Mouse (Mus musculus) midbrain, embryonic 11.5 days (tissue): ENCODE measurements around the gene Heatr4. TPM values are rescaled to one million over a fixed set of nuclear protein-coding genes. Genes with fewer than 3 reads are reported as not detected.

Experiments used
- ATAC-seq: fragments of 200-750 bp; cut with Nextera tagmentation; 2 replicates; pipeline ENCODE4 v1.8.0; 2017; ENCODE audit warnings: moderate TSS enrichment, moderate library complexity; ENCODE audit not compliant: low FRiP score
- DNase-seq: peaks from one replicate; pipeline ENCODE4 v3.0.0; 2015; ENCODE audit warnings: low spot score; ENCODE audit errors: missing footprints
- H3K27ac ChIP-seq: fragments of 300-500 bp; sonication (generic); 2 replicates; pipeline ENCODE4 v1.5.1; 2014; ENCODE audit warnings: low read depth, low read length
- H3K27me3 ChIP-seq: fragments of 300-500 bp; sonication (generic); 2 replicates; pipeline ENCODE4 v1.6.1; 2014; ENCODE audit warnings: mild to moderate bottlenecking, low read length, moderate library complexity, mixed read lengths; ENCODE audit not compliant: control insufficient read depth, insufficient read depth
- H3K36me3 ChIP-seq: fragments of 300-500 bp; sonication (generic); 2 replicates; pipeline ENCODE4 v1.6.1; 2014; ENCODE audit warnings: mild to moderate bottlenecking, low read length, moderate library complexity, mixed read lengths; ENCODE audit not compliant: control insufficient read depth, insufficient read depth
- H3K4me1 ChIP-seq: fragments of 300-500 bp; sonication (generic); 2 replicates; pipeline ENCODE4 v1.6.1; 2014; ENCODE audit warnings: low read length; ENCODE audit not compliant: control insufficient read depth, insufficient read depth
- H3K4me2 ChIP-seq: fragments of 300-500 bp; sonication (generic); 2 replicates; pipeline ENCODE4 v1.6.1; 2014; ENCODE audit warnings: mild to moderate bottlenecking, moderate library complexity
- H3K4me3 ChIP-seq: fragments of 300-500 bp; sonication (generic); 2 replicates; pipeline ENCODE4 v1.5.1; 2014; ENCODE audit warnings: low read depth, low read length
- H3K9ac ChIP-seq: fragments of 300-500 bp; sonication (generic); 2 replicates; pipeline ENCODE4 v1.6.1; 2014; ENCODE audit warnings: low read length
- H3K9me3 ChIP-seq: fragments of 300-500 bp; sonication (generic); 2 replicates; pipeline ENCODE4 v1.6.1; 2016; ENCODE audit warnings: low read length; ENCODE audit not compliant: control insufficient read depth
- WGBS: fragments of 180-500 bp; shearing (Covaris S2); extraction: QIAGEN DNeasy Blood & Tissue Kit; methylation state at CpG from one replicate; pipeline ENCODE4 v1.1.7; 2014; 5-methylcytosine and 5-hydroxymethylcytosine counted together
- polyA plus RNA-seq: library from polyadenylated mRNA; unstranded; fragments of >200 nt; fragmentation: Nextera tagmentation; extraction: Ambion mirVana; gene quantifications from 2 replicates; pipeline ENCODE4 v1.2.1, GENCODE M21; 2014

The Heatr4 gene
- polyA plus RNA-seq, 1 experiment from 2014 or later = not detected

DNA sequence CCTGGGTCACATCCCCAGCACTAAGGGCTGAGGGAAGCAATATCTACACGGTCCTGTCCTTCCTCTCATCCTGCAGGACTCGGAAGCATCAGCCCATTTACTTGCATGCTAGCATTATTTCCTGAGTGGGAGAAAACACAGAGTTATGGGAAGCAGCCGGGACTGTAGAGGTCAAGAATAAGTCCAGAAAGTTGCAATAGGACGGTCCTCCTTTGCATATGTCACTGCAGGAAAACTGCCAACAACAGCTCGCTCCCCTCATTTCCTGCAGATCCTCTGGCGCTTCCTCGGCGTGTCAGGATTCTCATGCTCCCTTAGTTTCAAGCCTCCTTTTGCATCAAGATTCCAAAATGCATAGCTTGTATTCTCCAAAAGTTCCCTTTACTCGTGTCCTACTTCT, 67.8 kb downstream of the Heatr4 start:
- no peaks in the 10 kb centered on the region for H3K27me3 ChIP-seq
- ATAC-seq (no peak), DNase-seq (no peak)
- no peaks in the 10 kb centered on the region for H3K36me3 ChIP-seq
- H3K27ac ChIP-seq = no peak overlapping the region
- H3K4me2 ChIP-seq = no peak overlapping the region
- H3K4me3 ChIP-seq = no peak overlapping the region
- no peaks in the 10 kb centered on the region for H3K9me3 ChIP-seq
- WGBS = 85% methylated on average over 9 of the region's 9 CpGs
- H3K9ac ChIP-seq = no peak overlapping the region
- no peaks in the 10 kb centered on the region for H3K4me1 ChIP-seq

DNA sequence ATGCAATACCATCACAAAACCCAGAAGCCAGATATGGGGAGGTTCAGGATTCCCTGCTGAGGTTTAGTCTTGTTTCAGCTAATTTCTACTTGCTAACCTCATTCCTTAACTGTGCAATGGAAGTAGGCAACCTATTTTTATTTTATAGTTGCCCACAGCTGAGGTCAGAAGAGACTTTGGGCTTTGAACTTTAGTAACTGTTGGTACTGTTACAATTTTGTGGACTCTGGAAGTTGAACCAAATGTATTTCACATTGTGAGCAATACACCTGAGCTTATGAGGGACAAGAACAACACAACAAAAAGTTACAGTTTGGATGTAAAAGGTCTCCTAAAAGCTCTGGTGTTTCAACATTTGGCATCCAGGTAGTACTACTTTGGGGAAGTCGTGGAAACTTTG, 69.9 kb downstream of the Heatr4 start:
- no peaks in the 10 kb centered on the region for H3K9me3 ChIP-seq
- DNase-seq (no peak), ATAC-seq (no peak)
- no peaks in the 10 kb centered on the region for H3K4me1 ChIP-seq
- H3K4me2 ChIP-seq = no peak overlapping the region
- H3K36me3 ChIP-seq = no peaks in the 10 kb centered on the region
- H3K9ac ChIP-seq = no peak overlapping the region
- H3K27ac ChIP-seq = no peak overlapping the region
- H3K4me3 ChIP-seq = no peak overlapping the region
- H3K27me3 ChIP-seq = no peaks in the 10 kb centered on the region
- 88% methylated on average over 1 of the region's 1 CpGs for WGBS

DNA sequence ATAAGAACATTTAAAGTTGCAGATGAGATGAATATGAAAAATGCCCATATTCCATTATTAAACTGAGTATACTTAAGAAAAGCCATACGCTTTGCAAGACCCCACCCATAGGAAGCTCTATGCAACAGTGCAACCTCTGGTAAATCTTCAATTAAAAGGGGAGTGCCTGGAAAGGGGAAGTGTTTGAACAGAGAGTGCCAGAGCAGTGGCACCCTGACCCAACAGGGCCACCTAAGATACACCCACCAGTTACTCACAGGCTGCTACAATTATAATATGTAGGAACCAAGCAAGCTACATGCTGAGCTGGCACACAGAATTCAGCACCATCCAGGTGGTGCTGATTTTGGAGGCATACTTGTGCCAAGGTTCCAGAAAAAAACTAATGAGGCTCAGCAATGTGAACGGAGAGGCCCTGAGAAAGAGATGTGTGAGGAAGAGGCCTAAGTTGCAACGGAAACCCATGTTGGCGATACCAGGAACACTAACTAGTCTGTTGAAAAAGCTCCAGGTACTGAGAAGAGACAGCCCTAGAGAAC, 70.4 kb downstream of the Heatr4 start:
- 95% methylated on average over 4 of the region's 4 CpGs for WGBS
- Histone ChIP-seq H3K27ac (no peak overlapping the region), H3K9ac (no peak overlapping the region), H3K36me3 (no peaks in the 10 kb centered on the region), H3K4me2 (no peak overlapping the region), H3K27me3 (no peaks in the 10 kb centered on the region), H3K4me3 (no peak overlapping the region), H3K9me3 (no peaks in the 10 kb centered on the region), H3K4me1 (no peaks in the 10 kb centered on the region)
- ATAC-seq (no peak), DNase-seq (no peak)

DNA sequence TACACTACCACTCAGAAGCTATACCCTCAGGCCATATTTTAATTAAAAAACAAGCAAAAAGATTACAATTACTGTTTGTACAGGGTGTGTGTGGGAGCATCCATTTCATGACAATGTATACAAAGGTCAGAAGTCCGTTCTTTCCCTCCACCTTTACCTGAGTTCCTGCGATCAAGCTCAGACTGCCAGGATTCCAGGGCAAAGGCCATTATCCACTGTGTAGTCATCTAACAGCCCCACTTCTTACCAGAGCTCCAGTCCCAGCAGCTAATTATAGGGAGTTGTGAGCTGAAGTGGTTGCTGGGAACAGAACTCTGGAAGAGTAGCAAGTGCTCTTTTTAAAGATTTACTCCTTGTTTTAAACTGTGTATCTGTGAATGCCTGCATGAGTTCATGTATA, 74.2 kb downstream of the Heatr4 start:
- Histone ChIP-seq H3K4me2 (no peak overlapping the region), H3K9me3 (no peaks in the 10 kb centered on the region), H3K4me3 (no peak overlapping the region), H3K36me3 (no peaks in the 10 kb centered on the region), H3K4me1 (no peaks in the 10 kb centered on the region), H3K27ac (no peak overlapping the region), H3K9ac (no peak overlapping the region), H3K27me3 (no peaks in the 10 kb centered on the region)
- WGBS = 92% methylated on average over 2 of the region's 2 CpGs
- ATAC-seq = no peak
- no peak for DNase-seq

Other genes starting within 250 kb of the Heatr4 start
- gene Papln, start 221.2 kb downstream of the Heatr4 start, polyA plus RNA-seq = 0.04 TPM in 1 of 2 replicates, not detected in the other
- gene Numb, start 62.9 kb downstream of the Heatr4 start, polyA plus RNA-seq = 27.2 and 27.8 TPM in 2 replicates
- gene Riox1, start 34.2 kb downstream of the Heatr4 start, polyA plus RNA-seq = 13.6 and 15.3 TPM in 2 replicates
- 11.6 and 13.2 TPM in 2 replicates for gene Acot2, start 3.0 kb upstream of the Heatr4 start, polyA plus RNA-seq
- 47.5 and 48.5 TPM in 2 replicates for gene Acot1, start 24.6 kb upstream of the Heatr4 start, polyA plus RNA-seq
- gene Acot4, start 53.5 kb upstream of the Heatr4 start, polyA plus RNA-seq = 0.10 and 0.22 TPM in 2 replicates
- gene Gm49366, start 54.1 kb upstream of the Heatr4 start, polyA plus RNA-seq = not detected in 2 replicates
- gene Acot3, start 67.3 kb upstream of the Heatr4 start, polyA plus RNA-seq = 0.18 and 0.39 TPM in 2 replicates
- not detected in 2 replicates for gene Acot5, start 84.5 kb upstream of the Heatr4 start, polyA plus RNA-seq
- 1.2 and 1.6 TPM in 2 replicates for gene Acot6, start 115.8 kb upstream of the Heatr4 start, polyA plus RNA-seq
- 4.9 and 5.4 TPM in 2 replicates for gene Dnal1, start 129.5 kb upstream of the Heatr4 start, polyA plus RNA-seq
- gene Pnma1, start 163.6 kb upstream of the Heatr4 start, polyA plus RNA-seq = 3.4 and 3.8 TPM in 2 replicates
- gene Elmsan1, start 234.0 kb upstream of the Heatr4 start, polyA plus RNA-seq = 3.4 and 3.9 TPM in 2 replicates